Mouse (Mus musculus): ENCODE data around the gene Cntn3.

DNA sequence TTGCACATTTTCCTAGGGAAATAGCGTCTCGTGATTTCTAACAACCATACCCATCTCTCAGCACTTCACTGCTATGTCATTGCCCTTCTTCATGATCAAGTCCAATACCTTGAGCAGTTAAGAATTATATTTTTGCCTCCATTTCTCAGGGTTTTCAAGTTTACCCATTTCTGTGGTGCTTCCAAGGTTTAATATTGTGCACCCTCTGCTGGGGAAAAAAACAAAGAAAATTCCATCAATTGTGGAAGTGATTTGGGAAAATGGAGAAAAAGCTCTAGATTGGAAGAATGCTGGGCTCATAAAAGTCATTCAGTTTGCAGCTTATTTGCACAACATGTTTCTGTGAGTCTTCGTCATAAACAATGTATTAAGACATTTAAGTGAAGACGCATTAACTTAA is 17.2 kb upstream of the Cntn3 start:
- TF ChIP-seq USF1 (IDR thresholded peaks at IDR 0.05; ENCODE audit: low read depth) (no peak), CTCF (IDR thresholded peaks at IDR 0.05; ENCODE audit: control insufficient read depth, insufficient read depth, insufficient read length) (no peak), MAX (IDR thresholded peaks at IDR 0.05) (no peak), MYOG (IDR thresholded peaks at IDR 0.05; ENCODE audit: control insufficient read depth, extremely low read depth, insufficient read length) (no peak)

All from C2C12 (cell line).